Mouse (Mus musculus) kidney, adult 2 months (tissue): ENCODE measurements at regions not wholly inside any gene's neighbourhood (a gene's known extent, or its start where the extent isn't known, plus 50 kb on each side); places are given as distances from the start of the nearest gene placed in this dataset.
"Not testable (repeated sequence)": the region's sequence is repeated elsewhere in the genome, so short reads cannot be mapped to it uniquely, and the experiment has no call there.

Experiments used
- DNase-seq: peaks from one replicate; pipeline ENCODE4 v3.0.0; 2021
- H3K27ac ChIP-seq: fragments of 200-500 bp; 2 replicates; pipeline ENCODE4 v1.5.1; 2012; ENCODE audit warnings: low read depth, low read length, control low read depth, inconsistent platforms; ENCODE audit not compliant: insufficient read depth
- H3K27me3 ChIP-seq: fragments of 200-500 bp; replicated peaks from 2 replicates; pipeline ENCODE4 v1.6.1; 2012; ENCODE audit warnings: mild to moderate bottlenecking, moderate library complexity, low read length, inconsistent platforms; ENCODE audit not compliant: control insufficient read depth, insufficient read depth
- H3K36me3 ChIP-seq: fragments of 200-500 bp; 2 replicates; pipeline ENCODE4 v1.6.1; 2012; ENCODE audit warnings: mild to moderate bottlenecking, moderate library complexity, low read length, inconsistent platforms; ENCODE audit not compliant: control insufficient read depth, insufficient read depth
- H3K4me1 ChIP-seq: fragments of 200-500 bp; 2 replicates; pipeline ENCODE4 v1.6.1; 2011; ENCODE audit warnings: low read length; ENCODE audit not compliant: control insufficient read depth, insufficient read depth
- H3K4me3 ChIP-seq: fragments of 200-500 bp; 2 replicates; pipeline ENCODE4 v1.5.1; 2011; ENCODE audit warnings: mild to moderate bottlenecking, low read depth, low read length, control low read depth; ENCODE audit not compliant: insufficient read depth
- CTCF ChIP-seq: fragments of 200-500 bp; conservative IDR thresholded peaks from 2 replicates; pipeline ENCODE4 v1.5.1; 2011; ENCODE audit warnings: low read depth, mild to moderate bottlenecking, control low read depth, low read length, moderate library complexity, mixed read lengths; ENCODE audit not compliant: insufficient read depth, insufficient read length
- POLR2A ChIP-seq: fragments of 200-500 bp; IDR thresholded peaks from one replicate; pipeline ENCODE4 v1.6.1; 2011; ENCODE audit warnings: low read depth, low read length, control low read depth
- WGBS: fragments of 180-500 bp; shearing (Covaris S2); methylation state at CpG from one replicate; pipeline ENCODE4 v1.1.7; 2018; 5-methylcytosine and 5-hydroxymethylcytosine counted together

DNA sequence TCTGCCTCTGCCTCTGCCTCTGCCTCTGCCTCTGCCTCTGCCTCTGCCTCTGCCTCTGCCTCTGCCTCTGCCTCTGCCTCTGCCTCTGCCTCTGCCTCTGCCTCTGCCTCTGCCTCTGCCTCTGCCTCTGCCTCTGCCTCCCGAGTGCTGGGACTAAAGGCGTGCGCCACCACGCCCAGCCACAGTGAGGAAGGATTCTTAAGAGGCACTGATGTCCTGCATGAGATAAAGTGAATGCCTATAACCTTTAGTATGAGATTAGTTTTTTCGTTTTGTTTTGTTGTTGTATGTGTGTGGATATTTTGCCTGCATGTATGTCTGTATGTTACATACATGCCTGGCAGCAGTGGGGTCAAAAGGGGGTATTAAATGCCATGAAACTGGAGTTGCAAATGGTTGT, 63.2 kb downstream of the Hlx start:
- H3K4me3 ChIP-seq, H3K27ac ChIP-seq, H3K27me3 ChIP-seq, H3K4me1 ChIP-seq, DNase-seq, H3K36me3 ChIP-seq: not testable (repeated sequence)
- 88% methylated on average over 5 of the region's 5 CpGs for WGBS

DNA sequence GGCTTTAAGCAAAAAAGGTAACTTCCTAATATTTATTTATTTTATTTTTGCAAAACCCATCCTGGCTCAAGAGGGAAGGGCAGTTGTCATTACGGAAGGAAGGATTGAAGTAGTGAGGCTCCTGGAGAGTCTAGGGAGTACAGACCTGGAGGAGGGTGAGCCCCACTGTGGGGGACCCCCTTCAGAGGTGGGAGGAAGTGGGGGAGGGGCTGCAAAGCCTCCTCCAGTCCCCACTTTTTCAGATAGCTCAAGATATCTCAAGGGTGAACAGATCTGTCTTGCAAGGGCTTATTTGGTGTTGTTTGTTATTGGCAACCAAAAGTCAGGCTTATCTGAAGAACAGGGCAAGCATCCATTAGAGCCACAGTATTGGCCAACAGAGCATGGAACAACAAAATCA, 64.0 kb downstream of the Hlx start:
- no peaks in the 10 kb centered on the region for H3K27me3 ChIP-seq
- no peak overlapping the region for H3K4me3 ChIP-seq
- TF ChIP-seq CTCF (no peak), POLR2A (no peak)
- no peaks in the 10 kb centered on the region for H3K36me3 ChIP-seq
- WGBS: 79% methylated on average over 1 of the region's 1 CpGs
- no peaks in the 10 kb centered on the region for H3K4me1 ChIP-seq
- no peak overlapping the region for H3K27ac ChIP-seq
- no peak for DNase-seq

DNA sequence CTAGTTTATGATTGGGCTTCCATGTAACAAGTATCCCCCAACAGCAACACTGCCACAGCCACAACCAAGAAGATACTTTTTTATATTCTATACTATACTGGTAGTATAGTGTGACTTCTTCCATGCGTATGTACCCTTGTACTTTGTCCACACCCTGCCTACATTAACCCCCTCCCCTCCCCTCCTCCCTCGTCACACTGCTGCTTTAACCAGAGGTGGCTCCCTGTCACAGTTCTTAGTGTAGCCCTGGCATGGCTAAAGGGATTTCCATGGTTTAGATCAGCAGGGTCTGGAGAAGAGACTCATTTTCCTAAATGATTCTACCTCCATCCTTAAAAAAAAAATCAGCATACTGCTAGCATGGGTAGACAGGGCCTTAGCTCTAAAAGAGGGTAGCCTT, 64.4 kb downstream of the Hlx start:
- no peak overlapping the region for H3K27ac ChIP-seq
- H3K4me3 ChIP-seq: no peak overlapping the region
- H3K36me3 ChIP-seq: no peaks in the 10 kb centered on the region
- DNase-seq: no peak
- WGBS: 76% methylated on average over 2 of the region's 2 CpGs
- no peaks in the 10 kb centered on the region for H3K27me3 ChIP-seq
- H3K4me1 ChIP-seq: no peaks in the 10 kb centered on the region
- TF ChIP-seq POLR2A: no peak
- no peak for TF ChIP-seq CTCF

GRCm38 (mm10) chr1:184665243-184665642, 67.2 kb downstream of the Hlx start:
- no peaks in the 10 kb centered on the region for H3K27me3 ChIP-seq
- WGBS: 84% methylated on average over 12 of the region's 12 CpGs
- no peaks in the 10 kb centered on the region for H3K4me1 ChIP-seq
- DNase-seq: no peak
- no peak overlapping the region for H3K4me3 ChIP-seq
- H3K36me3 ChIP-seq: no peaks in the 10 kb centered on the region
- TF ChIP-seq POLR2A: no peak
- TF ChIP-seq CTCF: no peak
- H3K27ac ChIP-seq: no peak overlapping the region

- Histone ChIP-seq H3K4me1 (no peaks in the 10 kb centered on the region), H3K27me3 (no peaks in the 10 kb centered on the region), H3K4me3 (no peak overlapping the region), H3K27ac (no peak overlapping the region), H3K36me3 (no peaks in the 10 kb centered on the region)
- TF ChIP-seq POLR2A (no peak), CTCF (no peak)
- 35% methylated on average over 5 of the region's 5 CpGs for WGBS
- no peak for DNase-seq
Observed at GRCm38 (mm10) chr1:184664098-184664375, 68.4 kb downstream of the Hlx start.

DNA sequence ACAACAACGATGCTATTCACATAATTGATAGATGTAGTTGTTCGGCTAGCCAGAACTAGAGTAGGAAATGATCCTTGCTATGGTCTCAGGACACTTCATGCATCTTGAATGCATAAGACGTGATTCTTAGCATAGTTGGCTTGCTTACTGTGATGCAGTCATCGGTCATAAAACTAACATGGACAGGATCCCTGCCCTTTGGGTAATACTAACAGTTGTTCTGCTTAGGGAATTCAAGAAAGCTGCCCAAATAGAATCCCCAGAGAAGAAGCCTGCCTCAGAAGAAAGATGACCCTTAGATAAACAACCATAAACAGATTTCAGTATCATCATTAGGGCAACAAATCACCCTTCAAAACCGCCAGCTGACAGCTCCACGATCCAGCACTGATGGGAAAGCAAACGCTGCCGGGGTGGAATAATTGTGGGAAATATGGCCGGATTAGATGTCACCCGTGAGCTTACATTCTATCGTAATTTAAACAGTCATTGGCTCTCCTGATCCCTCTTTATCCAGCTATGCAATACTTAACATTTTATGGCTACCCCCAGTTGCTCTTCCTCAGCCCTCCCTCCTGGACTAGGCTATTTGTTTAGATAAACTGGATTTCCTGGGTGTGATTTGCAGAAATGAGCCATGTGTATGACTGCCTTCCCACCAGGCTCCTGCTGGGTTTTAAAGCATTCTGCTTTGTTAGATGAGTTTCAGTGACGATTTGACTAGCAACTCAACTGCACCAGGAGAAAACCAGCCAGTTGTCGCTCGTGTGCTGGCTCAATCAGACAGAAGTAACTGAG, 68.9 kb downstream of the Hlx start:
- no peaks in the 10 kb centered on the region for H3K36me3 ChIP-seq

GRCm38 (mm10) chr1:184650541-184651105, 81.8 kb downstream of the Hlx start:
- Histone ChIP-seq H3K36me3 (no peaks in the 10 kb centered on the region), H3K4me1 (no peaks in the 10 kb centered on the region), H3K4me3 (no peak overlapping the region), H3K27ac (no peak overlapping the region), H3K27me3 (no peaks in the 10 kb centered on the region)
- DNase-seq: no peak
- no peak for TF ChIP-seq POLR2A
- TF ChIP-seq CTCF: no peak
- 89% methylated on average over 4 of the region's 4 CpGs for WGBS

More for the DNA sequence above, 68.9 kb downstream of the Hlx start:
- TF ChIP-seq POLR2A (no peak), CTCF (no peak)
- DNase-seq: no peak
- WGBS: 25% methylated on average over 14 of the region's 14 CpGs
- no peak overlapping the region for H3K4me3 ChIP-seq
- no peak overlapping the region for H3K27ac ChIP-seq
- H3K27me3 ChIP-seq: no peaks in the 10 kb centered on the region
- no peaks in the 10 kb centered on the region for H3K4me1 ChIP-seq
